Mouse (Mus musculus) left cerebral cortex, postnatal 36 days (tissue): Measurements from ENCODE around the gene Mea1. TPM values are rescaled to one million over a fixed set of nuclear protein-coding genes. Genes with fewer than 3 reads are reported as not detected.

Experiments used
- DNase-seq, 2 experiments: peaks; one replicate each; pipeline ENCODE4 v3.0.0; 2021 to 2022; ENCODE audit warnings: low spot score in 2 of 2, mixed read lengths in 1 of 2
- intact Hi-C: fragments of 180-260 bp; cut with DNase I; formaldehyde crosslinking; loops from one replicate; pipeline ENCODE4 v1.15.1; 2025
- total RNA-seq, 2 experiments: library from RNA; stranded (reverse); gene quantifications; 2 replicates each; pipeline ENCODE4 v1.2.3; 2021

Mea1 gene
- total RNA-seq, 2 experiments from 2014 or later = 118 to 128 TPM

- DNase-seq = no peak
- intact Hi-C loops = no loop called here
Measured at GRCm38 (mm10) chr17:46662730-46663129, 15.9 kb upstream of the Mea1 start.

DNA sequence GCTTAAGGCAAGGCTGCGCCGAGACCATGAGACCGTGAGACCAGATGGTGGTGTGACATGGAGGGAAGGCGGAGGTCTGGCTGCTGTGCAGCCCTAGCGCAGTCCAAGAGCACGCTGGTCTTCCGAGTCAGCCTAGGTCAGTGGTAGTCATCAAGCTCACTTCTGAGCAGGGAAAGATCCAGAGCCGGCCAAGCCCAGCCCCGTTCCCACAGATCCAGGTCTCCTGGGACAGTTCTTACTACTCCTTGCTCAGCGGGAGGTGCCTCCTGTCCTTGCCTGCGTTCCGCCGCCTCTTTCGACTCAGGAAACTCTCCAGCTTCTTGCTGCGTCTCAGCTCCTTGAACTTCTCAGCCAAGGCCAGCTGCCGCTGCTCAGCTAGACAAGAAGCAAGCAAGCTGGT, 10.9 kb upstream of the Mea1 start:
- intact Hi-C loops = no loop called here
- DNase-seq = no peak

DNA sequence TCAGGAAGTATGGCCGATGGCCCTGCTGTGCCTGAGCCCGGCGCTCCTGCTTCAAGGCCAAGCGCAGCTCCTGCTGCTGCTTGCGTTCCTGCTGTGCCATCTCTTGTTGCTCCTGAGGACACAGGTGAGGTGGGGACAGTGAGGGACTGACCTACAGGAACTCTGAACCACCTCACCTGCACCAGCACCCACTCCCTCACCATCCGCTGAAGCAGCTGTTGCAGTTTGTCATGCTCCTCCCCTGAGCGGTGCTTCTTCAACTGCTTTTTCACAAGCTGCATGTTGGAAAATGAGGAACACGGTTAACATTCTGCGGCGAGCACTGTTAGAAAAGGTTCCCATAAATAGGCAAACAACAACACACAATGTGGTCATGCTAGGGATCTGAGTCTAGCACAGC, 8.7 kb upstream of the Mea1 start:
- intact Hi-C loops = loop anchor here (5.0 kb wide), 1 partner anchor 42 kb away; the partner anchor contains the start of gene Pex6
- DNase-seq = no peak

DNA sequence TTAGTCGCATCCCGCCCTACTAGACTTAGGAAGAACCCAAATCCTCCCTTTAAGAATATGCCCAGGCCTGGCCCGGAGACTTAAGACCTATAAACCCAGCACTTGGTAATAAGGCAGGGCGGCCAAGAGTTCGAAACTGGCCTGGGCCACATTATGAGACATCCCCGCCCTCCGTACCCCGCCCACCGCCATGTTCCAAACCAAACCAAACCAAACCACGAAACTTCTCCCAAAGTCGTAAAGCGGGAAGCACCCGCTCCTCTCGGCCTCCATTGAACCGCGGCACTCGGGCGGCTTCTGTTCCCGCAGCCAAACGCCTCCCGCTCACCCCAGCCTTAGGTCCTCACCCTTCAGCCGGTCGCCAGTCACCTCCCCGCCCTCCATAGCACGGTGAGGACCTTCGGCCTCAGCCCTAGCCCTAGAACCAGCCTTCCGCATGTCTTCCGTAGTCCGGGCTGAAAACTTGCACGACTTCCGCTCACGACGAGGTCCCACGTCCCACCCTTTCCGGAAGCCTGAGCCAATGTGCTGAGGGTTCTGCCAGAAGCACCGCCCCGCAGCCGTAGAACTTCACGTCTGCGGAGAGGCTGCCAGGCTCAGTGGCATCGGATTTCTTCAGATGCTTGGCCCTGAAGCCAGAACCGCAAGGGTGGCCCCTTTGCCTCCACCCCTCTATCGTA, 4.6 kb upstream of the Mea1 start, which contains the start of gene Rrp36:
TSS of gene Rrp36 (minus strand) at position 503 of the 680 bp plus-strand sequence.
- peak; percentile 88 to 89 for DNase-seq
- intact Hi-C loops = loop anchor here (5.0 kb wide), 1 partner anchor 38 kb away; the partner anchor contains the start of gene Pex6

DNA sequence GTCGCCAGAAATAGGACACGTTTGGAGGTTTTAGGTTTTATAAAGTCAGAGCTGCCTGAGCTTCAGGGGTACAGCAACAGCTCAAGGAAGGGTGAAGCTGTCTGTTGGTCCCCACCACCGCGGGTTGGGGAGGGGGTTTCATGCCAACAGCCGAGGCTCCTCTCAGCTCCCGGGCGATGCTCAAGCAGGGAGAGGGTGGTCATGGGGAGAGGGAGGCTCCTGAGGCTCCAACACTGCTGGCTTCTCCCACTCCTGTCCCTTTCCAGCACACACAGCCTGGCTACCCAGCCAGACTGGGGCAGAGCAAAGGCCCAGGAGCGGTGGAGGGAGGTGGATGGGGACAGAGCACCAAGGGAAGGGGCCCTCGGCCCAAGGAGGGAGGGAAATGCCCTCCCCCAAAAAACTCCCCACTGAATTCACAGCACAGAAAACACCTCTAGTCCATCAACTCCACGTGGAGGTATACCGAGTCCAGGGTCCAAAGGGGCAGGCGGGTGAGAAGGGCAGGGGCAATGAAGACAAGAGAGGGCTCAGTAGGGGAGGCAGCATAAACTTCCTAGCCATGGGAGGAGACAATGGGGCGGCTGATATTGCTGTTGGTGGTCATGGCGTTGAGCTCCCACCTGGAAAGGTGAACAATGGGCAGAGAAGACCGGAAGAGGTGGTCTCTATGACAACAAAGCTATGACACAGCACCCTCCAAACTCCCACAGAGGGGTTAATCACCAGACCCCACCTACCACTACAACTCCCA, 3.9 kb upstream of the Mea1 start:
- intact Hi-C loops = loop anchor here (5.0 kb wide), 1 partner anchor 38 kb away; the partner anchor contains the start of gene Pex6
- DNase-seq = no peak

DNA sequence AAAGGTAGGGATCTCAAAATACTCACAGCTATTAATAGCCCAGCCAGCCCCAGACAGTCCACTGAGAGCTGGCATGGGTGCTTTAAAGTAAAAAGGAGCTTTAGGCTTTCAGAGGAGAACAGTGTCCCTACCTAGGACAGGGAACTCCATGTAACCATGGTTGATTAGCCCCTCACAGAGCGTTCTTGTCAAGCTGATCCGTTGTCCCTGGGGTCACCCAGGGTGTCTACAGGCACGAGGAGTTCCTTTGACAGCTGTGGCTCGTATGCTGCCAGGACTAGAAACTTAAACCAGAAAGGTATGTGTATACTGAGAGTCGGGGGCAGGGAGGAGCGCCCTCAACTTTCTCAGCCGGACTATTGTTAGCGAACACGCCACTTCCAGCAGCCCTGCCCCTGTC, 318 bp downstream of the Mea1 start:
- DNase-seq = no peak
- intact Hi-C loops = no loop called here

DNA sequence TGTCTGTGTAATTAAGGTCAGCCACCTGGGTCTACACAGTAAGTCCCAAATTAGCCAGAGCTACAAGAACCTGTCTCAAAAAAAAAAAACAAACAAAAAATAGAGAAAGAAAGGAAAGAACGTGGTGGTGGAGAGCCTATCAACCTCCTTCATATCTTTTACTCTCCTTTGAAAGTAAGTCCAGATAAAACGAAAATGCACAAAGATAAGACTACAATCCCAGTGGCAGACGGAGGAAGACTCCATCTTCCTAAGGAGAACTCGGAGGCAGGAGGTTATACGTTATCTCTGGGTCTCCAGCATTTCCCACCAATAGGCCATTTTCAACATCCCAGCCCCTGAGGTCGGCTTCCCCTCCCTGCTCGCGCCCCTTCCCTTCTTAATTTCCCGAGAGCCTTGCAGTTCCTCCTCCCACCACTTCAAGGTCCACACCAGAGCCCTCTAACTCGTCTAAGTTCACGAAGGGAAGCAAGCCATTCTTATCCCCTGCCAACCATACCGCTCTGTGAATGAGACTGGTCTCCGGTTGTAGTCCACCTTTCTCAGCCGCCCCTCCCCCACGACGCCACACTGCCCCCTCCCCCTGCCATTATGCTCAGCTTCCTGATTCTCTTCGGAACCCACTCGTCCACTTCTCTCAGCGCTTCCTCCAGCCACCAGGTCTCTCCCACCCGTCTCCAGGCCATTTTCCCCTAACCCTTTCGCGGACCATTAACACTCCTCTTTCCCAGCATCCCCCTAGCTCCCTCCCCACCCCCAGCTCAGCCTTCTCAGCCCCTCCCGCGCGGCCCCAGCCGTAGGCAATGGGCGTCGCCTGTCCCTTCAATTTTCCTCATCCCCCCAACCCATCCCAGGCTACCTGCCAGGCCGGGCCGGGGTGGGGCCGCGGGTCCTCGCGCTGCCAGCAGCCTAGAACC, 1.5 kb downstream of the Mea1 start:
- intact Hi-C loops = loop anchor here (2.0 kb wide), 1 partner anchor 33 kb away; the partner anchor contains the start of genes Klc4 and Mrpl2
- DNase-seq = no peak

DNA sequence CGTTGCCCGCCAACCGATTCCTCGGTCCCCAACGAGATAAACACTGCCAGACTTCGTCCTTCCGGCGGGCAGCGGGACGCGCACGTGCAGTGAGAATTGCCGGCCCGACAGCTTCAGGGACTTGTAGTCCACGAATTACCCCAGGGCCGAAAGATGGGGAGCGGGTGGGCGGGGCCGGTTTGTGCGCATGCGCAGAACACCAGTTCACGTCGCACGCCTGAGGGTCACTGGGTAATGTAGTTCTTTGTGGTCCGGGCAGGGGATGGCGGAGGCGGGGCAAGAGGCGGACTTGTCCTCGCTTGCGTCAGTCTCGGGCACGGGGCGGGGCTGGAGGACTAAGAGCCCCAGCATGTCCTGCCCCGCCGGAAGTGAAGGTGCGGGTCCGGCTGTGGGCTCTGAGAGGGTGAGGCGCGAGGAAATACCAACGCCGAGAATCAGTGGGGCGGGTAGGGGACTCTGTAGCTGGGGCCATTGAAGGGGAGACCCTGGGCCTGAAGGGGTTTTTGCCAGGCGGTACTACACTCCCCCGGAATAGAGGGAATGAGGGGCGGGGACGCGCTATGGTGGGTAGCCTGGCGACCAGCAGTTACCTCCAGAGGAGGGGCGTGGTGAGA, 2.3 kb downstream of the Mea1 start, which contains the start of gene Klhdc3:
TSS of gene Klhdc3 (minus strand) at position 155 of the 614 bp plus-strand sequence.
- intact Hi-C loops = loop anchor here (2.0 kb wide), 1 partner anchor 34 kb away; the partner anchor contains the start of genes Klc4 and Mrpl2
- peak; percentile 96 to 97 for DNase-seq

DNA sequence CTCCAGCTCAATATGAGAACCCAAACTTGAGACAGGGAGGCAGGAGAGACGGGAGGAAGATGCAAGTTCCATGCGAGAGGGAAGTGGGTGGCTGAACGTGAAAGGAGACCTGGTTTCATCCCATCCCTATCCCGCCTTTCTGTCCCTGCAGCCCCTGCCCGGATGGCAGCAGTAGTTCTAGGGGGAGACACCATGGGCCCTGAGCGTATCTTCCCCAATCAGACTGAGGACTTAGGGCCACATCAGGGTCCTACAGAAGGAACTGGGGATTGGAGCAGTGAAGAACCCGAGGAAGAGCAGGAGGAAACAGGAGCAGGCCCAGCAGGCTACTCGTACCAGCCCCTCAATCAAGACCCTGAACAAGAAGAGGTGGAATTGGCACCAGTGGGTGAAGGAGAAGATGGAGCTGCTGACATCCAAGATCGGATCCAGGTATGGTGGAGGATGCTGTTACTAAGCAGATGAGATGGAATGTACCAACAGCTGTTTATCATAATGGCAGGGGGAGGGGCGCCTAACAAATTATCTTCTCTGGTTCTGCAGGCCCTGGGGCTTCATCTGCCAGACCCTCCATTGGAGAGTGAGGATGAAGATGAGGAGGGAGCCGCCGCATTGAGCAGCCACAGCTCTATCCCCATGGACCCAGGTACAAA, 3.0 kb downstream of the Mea1 start:
- no peak for DNase-seq
- intact Hi-C loops = loop anchor here (2.0 kb wide), 1 partner anchor 35 kb away; the partner anchor contains the start of genes Klc4 and Mrpl2

DNA sequence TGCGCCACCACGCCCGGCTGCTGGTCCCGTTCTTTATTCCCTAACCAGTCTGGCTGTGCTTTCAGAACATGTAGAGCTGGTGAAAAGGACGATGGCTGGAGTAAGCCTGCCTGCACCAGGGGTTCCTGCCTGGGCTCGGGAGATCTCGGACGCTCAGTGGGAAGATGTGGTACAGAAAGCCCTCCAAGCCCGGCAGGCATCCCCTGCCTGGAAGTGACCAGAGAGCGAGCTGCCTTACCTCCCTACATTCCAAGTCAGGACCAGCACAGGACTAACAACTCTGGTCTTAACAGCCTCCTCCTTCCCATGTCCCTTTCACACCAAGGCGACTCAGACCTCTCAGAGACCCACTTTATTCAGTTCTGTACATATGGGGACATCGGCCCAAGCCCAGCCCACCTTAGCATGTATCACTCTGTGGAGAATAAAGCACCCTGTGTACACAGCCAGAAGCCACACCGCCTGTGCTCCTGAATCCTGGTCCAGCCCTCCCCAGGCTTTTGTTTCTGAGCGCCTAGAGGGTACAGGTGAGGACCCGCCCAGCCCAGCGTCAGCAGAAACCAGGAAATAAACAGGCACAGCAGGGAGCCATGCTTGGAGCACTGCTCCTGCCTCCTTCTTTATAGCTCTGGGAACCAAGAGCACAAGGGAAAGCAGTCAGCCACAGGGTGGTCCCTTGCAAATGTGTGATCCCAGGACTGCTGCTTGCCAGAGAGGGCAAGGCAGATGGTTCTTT, 4.2 kb downstream of the Mea1 start:
- intact Hi-C loops = no loop called here
- DNase-seq = no peak

- intact Hi-C loops = no loop called here
- DNase-seq = no peak
Measured at GRCm38 (mm10) chr17:46685913-46686312, 7.3 kb downstream of the Mea1 start.

DNA sequence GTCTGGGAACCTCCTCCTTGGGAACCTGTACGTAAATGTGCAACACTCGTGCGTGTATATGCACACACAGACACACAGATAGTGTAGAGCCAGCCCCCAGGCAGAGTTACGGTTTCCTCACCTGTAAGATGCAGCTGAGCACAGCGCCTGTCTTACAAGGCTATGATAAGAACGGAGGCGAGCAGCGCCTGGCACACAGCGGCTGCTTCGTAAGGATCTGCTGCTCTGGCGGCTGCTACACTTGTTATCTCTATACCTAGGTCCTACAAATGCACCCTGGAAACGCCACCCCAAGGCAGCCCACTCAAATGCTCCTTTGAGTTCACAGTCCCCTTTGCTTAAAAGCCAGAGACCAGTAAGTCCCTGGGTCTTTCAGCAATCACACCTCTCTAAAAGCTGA, 12.1 kb downstream of the Mea1 start:
- no peak for DNase-seq
- intact Hi-C loops = no loop called here

DNA sequence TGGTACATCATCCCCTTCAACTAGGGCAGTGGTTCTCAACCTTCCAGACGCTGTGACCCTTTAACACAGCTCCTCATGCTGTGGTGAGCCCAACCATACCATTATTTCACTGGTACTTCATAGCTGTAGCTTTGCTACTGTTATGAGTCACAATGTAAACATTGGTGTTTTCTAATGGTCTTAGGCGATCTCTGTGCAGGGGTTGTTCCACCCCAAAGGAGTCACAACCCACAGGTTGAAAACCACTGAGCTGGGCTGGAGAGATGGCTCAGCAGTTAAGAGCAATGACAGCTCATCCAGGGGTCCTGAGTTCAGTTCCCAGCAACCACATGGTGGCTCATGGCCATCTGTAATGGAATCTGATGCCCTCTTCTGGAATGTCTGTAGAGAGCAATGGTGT, 12.8 kb downstream of the Mea1 start:
- intact Hi-C loops = no loop called here
- no peak for DNase-seq

DNA sequence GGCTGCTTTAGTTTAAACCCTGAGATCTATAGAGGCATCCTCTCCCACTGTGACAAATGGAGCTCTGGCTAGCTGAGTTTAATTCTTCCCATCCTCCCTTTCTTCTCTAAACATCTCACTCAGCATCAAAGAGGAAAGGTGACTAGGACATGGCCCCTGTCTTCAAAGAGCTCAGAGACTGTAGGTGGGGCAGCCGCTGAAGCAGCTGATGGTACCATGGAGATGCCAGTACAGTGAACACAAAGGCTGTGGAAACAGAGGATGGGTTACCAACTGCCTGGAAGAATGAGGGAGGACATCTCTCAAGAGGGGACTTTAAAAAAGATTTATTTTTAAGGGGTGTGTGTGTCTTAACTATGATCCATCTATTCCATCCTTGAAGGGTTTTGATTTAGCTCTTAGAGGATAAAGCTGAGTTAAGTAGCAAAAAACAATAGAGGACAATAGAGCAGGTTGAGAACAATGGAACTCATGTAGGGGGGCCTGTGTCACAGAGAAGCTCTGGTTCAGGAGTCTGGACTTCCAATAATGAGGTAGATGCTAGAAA, 16.0 kb downstream of the Mea1 start:
- intact Hi-C loops = no loop called here
- DNase-seq = no peak

GRCm38 (mm10) chr17:46698515-46698914, 19.9 kb downstream of the Mea1 start:
- no peak for DNase-seq
- intact Hi-C loops = no loop called here

DNA sequence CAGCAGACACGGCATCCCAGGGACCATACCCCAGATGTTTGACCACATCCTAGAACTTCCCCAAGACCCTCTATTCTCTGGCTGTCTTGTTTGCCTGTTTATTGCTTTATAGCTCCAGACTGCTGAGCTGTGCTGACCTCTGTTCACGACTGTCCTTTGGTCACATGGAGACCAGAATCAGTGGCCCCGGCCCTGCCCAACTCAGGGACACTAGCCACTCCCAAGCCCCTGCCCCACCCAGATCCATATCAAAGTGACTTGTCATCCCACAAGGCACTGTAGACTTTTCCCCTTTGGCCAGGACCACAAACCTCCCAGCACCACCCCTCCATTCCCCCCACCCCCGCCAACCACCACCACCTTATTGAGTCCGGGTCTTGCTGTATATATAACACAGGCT, 20.7 kb downstream of the Mea1 start:
- no peak for DNase-seq
- intact Hi-C loops = no loop called here

GRCm38 (mm10) chr17:46699912-46700311, 21.3 kb downstream of the Mea1 start:
- intact Hi-C loops = no loop called here
- no peak for DNase-seq

- DNase-seq = no peak
- intact Hi-C loops = no loop called here
Measured at GRCm38 (mm10) chr17:46701489-46701888, 22.9 kb downstream of the Mea1 start.
